Mouse (Mus musculus): ENCODE measurements around the gene Itga9.

Gene Itga9

GRCm38 (mm10) chr9:118698191-118698590, 91.7 kb downstream of the Itga9 start:
- ChIA-PET CTCF (interaction anchor here in 1 of 4 experiments (0.9 kb wide), 1 partner anchor 210 kb away, joined by 3 read pairs; no protein-coding TSS in a partner anchor), POLR2A (no interaction called here)

- ChIA-PET CTCF (interaction anchor here in 1 of 4 experiments (0.5 kb wide), 1 partner anchor 295 kb away, joined by 4 read pairs; no protein-coding TSS in a partner anchor), POLR2A (no interaction called here)
Measured at GRCm38 (mm10) chr9:118699716-118700115, 93.2 kb downstream of the Itga9 start.

- CTCF ChIA-PET, result no interaction called here
- POLR2A ChIA-PET, result no interaction called here
Measured at GRCm38 (mm10) chr9:118700889-118701288, 94.4 kb downstream of the Itga9 start.

- POLR2A ChIA-PET, result no interaction called here
- CTCF ChIA-PET, result interaction anchor here in 2 of 4 experiments (0.6 to 0.9 kb wide), 2 partner anchors 169 to 179 kb away, joined by 3 read pairs; no protein-coding TSS in a partner anchor
Measured at GRCm38 (mm10) chr9:118701791-118702190, 95.3 kb downstream of the Itga9 start.

GRCm38 (mm10) chr9:118703146-118703545, 96.7 kb downstream of the Itga9 start:
- POLR2A ChIA-PET, result no interaction called here

GRCm38 (mm10) chr9:118705381-118706074, 99.0 kb downstream of the Itga9 start:
- CTCF ChIA-PET, result interaction anchor here in 1 of 4 experiments (0.8 kb wide), 1 partner anchor 1209 kb away, joined by 3 read pairs; no protein-coding TSS in a partner anchor
- POLR2A ChIA-PET, result no interaction called here

More at GRCm38 (mm10) chr9:118703146-118703545, 96.7 kb downstream of the Itga9 start:
- CTCF ChIA-PET, result interaction anchor here in 1 of 4 experiments (0.7 kb wide), 1 partner anchor 79 kb away, joined by 3 read pairs; no protein-coding TSS in a partner anchor

- CTCF ChIA-PET, result interaction anchor here in 2 of 4 experiments (0.5 to 0.8 kb wide), 2 partner anchors 102 to 1209 kb away, joined by 3 to 5 read pairs; no protein-coding TSS in a partner anchor
- POLR2A ChIA-PET, result no interaction called here
Measured at GRCm38 (mm10) chr9:118706176-118706975, 99.9 kb downstream of the Itga9 start.

- ChIA-PET POLR2A (interaction anchor here in 1 of 4 experiments (0.7 kb wide), 1 partner anchor 647 kb away, joined by 3 read pairs; no protein-coding TSS in a partner anchor), CTCF (no interaction called here)
Measured at GRCm38 (mm10) chr9:118710625-118711024, 104.1 kb downstream of the Itga9 start.

GRCm38 (mm10) chr9:118711749-118712148, 105.3 kb downstream of the Itga9 start:
- ChIA-PET CTCF (no interaction called here), POLR2A (no interaction called here)

GRCm38 (mm10) chr9:118713515-118713914, 107.0 kb downstream of the Itga9 start:
- ChIA-PET CTCF (no interaction called here), POLR2A (no interaction called here)

GRCm38 (mm10) chr9:118714536-118714935, 108.0 kb downstream of the Itga9 start:
- ChIA-PET CTCF (interaction anchor here in 2 of 4 experiments (0.6 kb wide), 3 partner anchors 166 to 1057 kb away, joined by 3 to 8 read pairs (median 4); no protein-coding TSS in a partner anchor), POLR2A (no interaction called here)

- ChIA-PET CTCF (no interaction called here), POLR2A (interaction anchor here in 1 of 4 experiments (1.1 kb wide), 1 partner anchor 12 kb away, joined by 3 read pairs; no protein-coding TSS in a partner anchor)
Measured at GRCm38 (mm10) chr9:118715971-118716628, 109.6 kb downstream of the Itga9 start.

GRCm38 (mm10) chr9:118717436-118717835, 110.9 kb downstream of the Itga9 start:
- CTCF ChIA-PET, result no interaction called here

GRCm38 (mm10) chr9:118718511-118718910, 112.0 kb downstream of the Itga9 start:
- ChIA-PET CTCF (no interaction called here), POLR2A (no interaction called here)

More at GRCm38 (mm10) chr9:118717436-118717835, 110.9 kb downstream of the Itga9 start:
- POLR2A ChIA-PET, result no interaction called here

- CTCF ChIA-PET, result no interaction called here
- POLR2A ChIA-PET, result no interaction called here
Measured at GRCm38 (mm10) chr9:118721056-118721455, 114.6 kb downstream of the Itga9 start.

- ChIA-PET POLR2A (interaction anchor here in 1 of 4 experiments (0.7 kb wide), 2 partner anchors 47 to 218 kb away, joined by 3 to 4 read pairs; no protein-coding TSS in a partner anchor), CTCF (interaction anchor here in 1 of 4 experiments (0.6 kb wide), 1 partner anchor 29 kb away, joined by 4 read pairs; no protein-coding TSS in a partner anchor)
Measured at GRCm38 (mm10) chr9:118722789-118723325, 116.4 kb downstream of the Itga9 start.

- ChIA-PET POLR2A (interaction anchor here in 1 of 4 experiments (0.8 kb wide), 1 partner anchor 16 kb away, joined by 3 read pairs; no protein-coding TSS in a partner anchor), CTCF (no interaction called here)
Measured at GRCm38 (mm10) chr9:118725128-118725527, 118.6 kb downstream of the Itga9 start.

GRCm38 (mm10) chr9:118726550-118726949, 120.1 kb downstream of the Itga9 start:
- ChIA-PET POLR2A (no interaction called here), CTCF (no interaction called here)

GRCm38 (mm10) chr9:118728296-118728695, 121.8 kb downstream of the Itga9 start:
- CTCF ChIA-PET, result no interaction called here
- POLR2A ChIA-PET, result interaction anchor here in 1 of 4 experiments (0.6 kb wide), 1 partner anchor 13 kb away, joined by 3 read pairs; no protein-coding TSS in a partner anchor
